Mouse (Mus musculus): ENCODE measurements at regions not wholly inside any gene's neighbourhood (a gene's known extent, or its start where the extent isn't known, plus 50 kb on each side); places are given as distances from the start of the nearest gene placed in this dataset.

DNA sequence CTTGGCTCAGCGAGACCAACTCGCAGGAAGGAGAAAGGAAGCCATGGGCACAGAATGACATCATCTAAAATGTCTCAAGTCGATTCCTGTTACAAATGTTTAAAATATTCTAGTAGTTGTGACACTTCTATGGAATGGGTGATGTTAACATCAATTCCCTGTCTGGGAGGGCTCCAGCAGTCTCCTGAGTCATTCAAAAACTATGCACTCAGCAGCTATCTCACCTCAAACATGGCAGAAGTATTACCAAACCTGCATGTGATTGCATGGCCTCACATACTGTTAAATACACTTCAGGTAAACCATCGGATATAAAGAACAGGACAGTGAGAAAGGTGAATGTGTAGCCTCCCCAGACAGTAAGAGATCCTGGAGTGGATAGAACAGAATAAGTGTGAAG is 66.7 kb upstream of the Tnfaip3 start:
- TF ChIP-seq CTCF (IDR thresholded peaks at IDR 0.05; ENCODE audit: low read depth) = no peak
- TF ChIP-seq EP300 (IDR thresholded peaks at IDR 0.05; ENCODE audit: low read depth) = no peak
